Comparison of ENCODE assay signal across 10 mouse cellular contexts in genomic region chr14:17205691-17206090, GRCm38 (mm10).
"Had no signal": no experiment of that assay in that cellular context is flagged by ENCODE, and none has a peak within 500 bp of the region (broad histone marks: within the 10 kb centered on the region; RNA-seq: fewer than 3 reads in every experiment).

No protein-coding gene starts in this region.

- DNase-seq: kidney, adult 9 months; kidney, postnatal 14 days; kidney, postnatal 4 days; left cerebral cortex, postnatal 4 days; liver, postnatal 0 days; lung, embryonic 14.5 days; lung, postnatal 10 days; lung, postnatal 36 days; thymus, adult 18-20 months; thymus, postnatal 36 days had no signal
